Mouse (Mus musculus): ENCODE results near the gene Gm3696. TPM values are rescaled to one million over a fixed set of nuclear protein-coding genes. Genes with fewer than 3 reads are reported as not detected.
"Not testable (repeated sequence)": the region's sequence is repeated elsewhere in the genome, so short reads cannot be mapped to it uniquely, and the experiment has no call there.

The Gm3696 gene
- polyA plus RNA-seq (2015; fragmentation: Nextera tagmentation; extraction: Ambion mirVana), result 1.2 and 1.6 TPM in 2 replicates

- H3K36me3 ChIP-seq (ENCODE audit: control insufficient read depth, insufficient read depth, low read length); H3K9ac ChIP-seq (ENCODE audit: low read length); H3K4me2 ChIP-seq (ENCODE audit: low read depth, low read length); H3K4me1 ChIP-seq (ENCODE audit: control insufficient read depth, insufficient read depth, low read length); H3K4me3 ChIP-seq (replicated peaks; ENCODE audit: low read length); ATAC-seq (ENCODE audit: insufficient read depth, low FRiP score); H3K27me3 ChIP-seq (ENCODE audit: control insufficient read depth, insufficient read depth, low read length); H3K9me3 ChIP-seq (replicated peaks; ENCODE audit: control insufficient read depth, low read length); H3K27ac ChIP-seq (ENCODE audit: low read length): not testable (repeated sequence)
- 69% methylated on average over 1 of the region's 3 CpGs for WGBS
Measured at GRCm38 (mm10) chr14:7100521-7100920, at the start of gene Gm3696. Gene Gm3696 (minus strand): TSS chr14:7100621.

DNA sequence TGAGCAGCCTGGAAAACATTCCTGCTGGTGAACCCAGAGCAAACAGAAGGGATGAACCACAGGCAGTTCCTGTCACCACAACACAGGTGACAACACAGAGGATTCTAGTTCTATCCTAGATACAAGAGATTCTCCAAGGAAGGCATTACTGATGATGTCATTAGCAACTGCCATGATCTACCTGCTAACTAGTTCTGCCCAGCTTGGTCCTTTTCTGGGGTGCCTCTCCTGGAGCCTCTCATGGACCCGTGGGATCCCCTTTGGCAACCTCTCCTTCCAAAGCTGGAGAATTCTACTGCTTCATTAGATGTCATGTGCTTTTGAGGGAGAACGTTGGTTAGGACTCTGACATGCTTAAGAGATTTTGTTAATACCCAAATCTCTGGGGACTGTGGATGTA is 24.9 kb upstream of the Gm3696 start, which contains the start of gene Gm6676:
Gm6676 (minus strand) TSS at position 101 of the 400 bp plus-strand sequence.
- not testable (repeated sequence) for H3K27me3 ChIP-seq (ENCODE audit: control insufficient read depth, insufficient read depth, low read length); H3K9me3 ChIP-seq (replicated peaks; ENCODE audit: control insufficient read depth, low read length); H3K4me2 ChIP-seq (ENCODE audit: low read depth, low read length); H3K4me1 ChIP-seq (ENCODE audit: control insufficient read depth, insufficient read depth, low read length); ATAC-seq (ENCODE audit: insufficient read depth, low FRiP score); H3K27ac ChIP-seq (ENCODE audit: low read length); H3K4me3 ChIP-seq (replicated peaks; ENCODE audit: low read length); H3K9ac ChIP-seq (ENCODE audit: low read length); H3K36me3 ChIP-seq (ENCODE audit: control insufficient read depth, insufficient read depth, low read length)
- WGBS, result no CpG with 5 or more reads among the region's 2 CpGs

- 0% methylated on average over 5 of the region's 54 CpGs for WGBS
- not testable (repeated sequence) for ATAC-seq (ENCODE audit: insufficient read depth, low FRiP score); H3K36me3 ChIP-seq (ENCODE audit: control insufficient read depth, insufficient read depth, low read length); H3K4me1 ChIP-seq (ENCODE audit: control insufficient read depth, insufficient read depth, low read length); H3K9me3 ChIP-seq (replicated peaks; ENCODE audit: control insufficient read depth, low read length); H3K27me3 ChIP-seq (ENCODE audit: control insufficient read depth, insufficient read depth, low read length)
- Histone ChIP-seq H3K9ac (ENCODE audit: low read length) (peak overlapping the region; percentile 68), H3K27ac (ENCODE audit: low read length) (peak overlapping the region; percentile 69), H3K4me3 (replicated peaks; ENCODE audit: low read length) (peak overlapping the region; percentile 45), H3K4me2 (ENCODE audit: low read depth, low read length) (peak overlapping the region; percentile 53)
Measured at GRCm38 (mm10) chr14:7105124-7105802, 4.8 kb upstream of the Gm3696 start.

DNA sequence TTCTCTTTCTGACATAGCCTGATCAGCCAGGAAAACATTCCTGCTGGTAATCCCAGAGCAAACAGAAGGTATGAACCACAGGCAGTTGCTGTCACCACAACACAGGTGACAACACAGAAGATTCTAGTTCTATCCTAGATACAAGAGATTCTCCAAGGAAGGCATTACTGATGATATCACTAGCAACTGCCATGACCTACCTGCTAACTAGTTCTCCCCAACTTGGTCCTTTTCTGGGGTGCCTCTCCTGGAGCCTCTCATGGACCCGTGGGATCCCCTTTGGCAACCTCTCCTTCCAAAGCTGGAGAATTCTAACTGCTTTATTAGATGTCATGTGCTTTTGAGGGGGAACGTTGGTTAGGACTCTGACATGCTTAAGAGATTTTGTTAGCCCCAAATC is 55.6 kb downstream of the Gm3696 start, which contains the start of gene Gm3685:
Gm3685 (minus strand) TSS at position 101 of the 400 bp plus-strand sequence.
- not testable (repeated sequence) for H3K4me1 ChIP-seq (ENCODE audit: control insufficient read depth, insufficient read depth, low read length); H3K27me3 ChIP-seq (ENCODE audit: control insufficient read depth, insufficient read depth, low read length); H3K4me3 ChIP-seq (replicated peaks; ENCODE audit: low read length); H3K36me3 ChIP-seq (ENCODE audit: control insufficient read depth, insufficient read depth, low read length); H3K9me3 ChIP-seq (replicated peaks; ENCODE audit: control insufficient read depth, low read length); H3K27ac ChIP-seq (ENCODE audit: low read length); H3K4me2 ChIP-seq (ENCODE audit: low read depth, low read length); ATAC-seq (ENCODE audit: insufficient read depth, low FRiP score); H3K9ac ChIP-seq (ENCODE audit: low read length)
- WGBS, result no CpG with 5 or more reads among the region's 2 CpGs

Other genes starting within 250 kb of the Gm3696 start
- gene Gm3667, start 210.7 kb downstream of the Gm3696 start, polyA plus RNA-seq (2015; fragmentation: Nextera tagmentation; extraction: Ambion mirVana), result 0.75 and 1.1 TPM in 2 replicates
- not detected in 2 replicates for gene Gm6356, start 126.8 kb downstream of the Gm3696 start, polyA plus RNA-seq (2015; fragmentation: Nextera tagmentation; extraction: Ambion mirVana)
- 0.44 and 0.77 TPM in 2 replicates for gene Gm10406, start 73.2 kb downstream of the Gm3696 start, polyA plus RNA-seq (2015; fragmentation: Nextera tagmentation; extraction: Ambion mirVana)
- gene Gm3685, start 55.7 kb downstream of the Gm3696 start, polyA plus RNA-seq (2015; fragmentation: Nextera tagmentation; extraction: Ambion mirVana), result not detected in 2 replicates
- not detected in 2 replicates for gene Gm6676, start 24.8 kb upstream of the Gm3696 start, polyA plus RNA-seq (2015; fragmentation: Nextera tagmentation; extraction: Ambion mirVana)
- gene Gm3512, start 73.9 kb upstream of the Gm3696 start, polyA plus RNA-seq (2015; fragmentation: Nextera tagmentation; extraction: Ambion mirVana), result 4.6 and 7.2 TPM in 2 replicates
- gene Gm16434, start 93.9 kb upstream of the Gm3696 start, polyA plus RNA-seq (2015; fragmentation: Nextera tagmentation; extraction: Ambion mirVana), result not detected in 2 replicates
- gene Gm3727, start 164.1 kb upstream of the Gm3696 start, polyA plus RNA-seq (2015; fragmentation: Nextera tagmentation; extraction: Ambion mirVana), result not detected in 2 replicates
- 0.68 and 0.96 TPM in 2 replicates for gene Gm3739, start 214.4 kb upstream of the Gm3696 start, polyA plus RNA-seq (2015; fragmentation: Nextera tagmentation; extraction: Ambion mirVana)
- gene Gm5797, start 231.8 kb upstream of the Gm3696 start, polyA plus RNA-seq (2015; fragmentation: Nextera tagmentation; extraction: Ambion mirVana), result not detected in 2 replicates